Mouse (Mus musculus): ENCODE data around the gene Cox6b1. TPM values are rescaled to one million over a fixed set of nuclear protein-coding genes. Genes with fewer than 3 reads are reported as not detected.

Gene Cox6b1
- total RNA-seq (2021): 100 to 1,000 TPM; 736 to 789 TPM

GRCm38 (mm10) chr7:30625530-30626384 lies at the start of gene Cox6b1:
Gene Cox6b1, minus strand, starts transcription at chr7:30626151.
- intact Hi-C loops (cut with DNase I): no loop called here
- DNase-seq (ENCODE audit: extremely low spot score in 1 of 2, low spot score in 2 of 2): peak; percentile 83 to 93

- intact Hi-C loops (cut with DNase I): loop anchor here (10.0 kb wide), 1 partner anchor 193 kb away; the partner anchor contains the start of gene Ffar1
These were observed 45.5 kb upstream of the Cox6b1 start, which contains the start of gene Pmis2 for GRCm38 (mm10) chr7:30671480-30671879. Gene Pmis2, minus strand, starts transcription at chr7:30671605.

GRCm38 (mm10) chr7:30669229-30669628 lies 43.3 kb upstream of the Cox6b1 start:
- no peak for DNase-seq (ENCODE audit: extremely low spot score in 1 of 2, low spot score in 2 of 2)
- intact Hi-C loops (cut with DNase I): no loop called here

More at GRCm38 (mm10) chr7:30671480-30671879, 45.5 kb upstream of the Cox6b1 start, which contains the start of gene Pmis2:
- DNase-seq (ENCODE audit: extremely low spot score in 1 of 2, low spot score in 2 of 2): no peak

- intact Hi-C loops (cut with DNase I): no loop called here
- DNase-seq (ENCODE audit: extremely low spot score in 1 of 2, low spot score in 2 of 2): no peak
These were observed 39.4 kb upstream of the Cox6b1 start for GRCm38 (mm10) chr7:30665321-30665720.

- DNase-seq (ENCODE audit: extremely low spot score in 1 of 2, low spot score in 2 of 2): peak; percentile 92 to 93
- intact Hi-C loops (cut with DNase I): loop anchor here (5.0 kb wide), 1 partner anchor 63 kb away; the partner anchor contains the start of gene Tmem147
These were observed 38.7 kb upstream of the Cox6b1 start, which contains the start of gene Haus5 for GRCm38 (mm10) chr7:30664529-30665200. Gene Haus5, minus strand, starts transcription at chr7:30664994.

GRCm38 (mm10) chr7:30649591-30650540 lies 23.9 kb upstream of the Cox6b1 start, which contains the start of gene Rbm42:
Gene Rbm42, minus strand, starts transcription at chr7:30650317.
- intact Hi-C loops (cut with DNase I): no loop called here
- peak; percentile 99 for DNase-seq (ENCODE audit: extremely low spot score in 1 of 2, low spot score in 2 of 2)

DNA sequence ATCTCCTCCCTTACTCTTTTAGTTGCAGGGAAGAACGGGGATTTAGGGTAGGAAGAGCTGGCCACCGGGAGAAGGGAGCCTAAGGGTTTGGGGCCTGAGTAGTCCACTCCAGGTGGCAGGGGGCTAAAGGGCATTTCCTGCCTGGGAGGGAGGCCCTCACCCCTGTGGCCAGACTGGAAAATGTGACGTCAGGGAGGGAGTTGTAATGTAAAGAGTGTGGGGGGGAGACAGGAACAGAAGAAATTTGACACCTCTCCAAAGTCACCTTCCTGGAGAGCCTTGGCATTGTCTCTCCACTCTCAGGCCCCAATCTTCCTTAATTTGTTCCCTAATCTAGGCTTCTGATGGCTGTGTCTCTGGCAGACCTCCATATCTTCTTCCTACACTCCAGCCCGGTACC lies 13.1 kb upstream of the Cox6b1 start:
- intact Hi-C loops (cut with DNase I): no loop called here
- no peak for DNase-seq (ENCODE audit: extremely low spot score in 1 of 2, low spot score in 2 of 2)

- no peak for DNase-seq (ENCODE audit: extremely low spot score in 1 of 2, low spot score in 2 of 2)
- intact Hi-C loops (cut with DNase I): no loop called here
These were observed 10.4 kb upstream of the Cox6b1 start for GRCm38 (mm10) chr7:30636395-30636794.

- intact Hi-C loops (cut with DNase I): no loop called here
- no peak for DNase-seq (ENCODE audit: extremely low spot score in 1 of 2, low spot score in 2 of 2)
These were observed 9.8 kb upstream of the Cox6b1 start, which contains the start of gene Etv2 for GRCm38 (mm10) chr7:30635752-30636151. Gene Etv2, minus strand, starts transcription at chr7:30635852.

- DNase-seq (ENCODE audit: extremely low spot score in 1 of 2, low spot score in 2 of 2): peak in 1 of 2 experiments; percentile 78
- intact Hi-C loops (cut with DNase I): no loop called here
These were observed 8.7 kb upstream of the Cox6b1 start for GRCm38 (mm10) chr7:30634621-30635020.

DNA sequence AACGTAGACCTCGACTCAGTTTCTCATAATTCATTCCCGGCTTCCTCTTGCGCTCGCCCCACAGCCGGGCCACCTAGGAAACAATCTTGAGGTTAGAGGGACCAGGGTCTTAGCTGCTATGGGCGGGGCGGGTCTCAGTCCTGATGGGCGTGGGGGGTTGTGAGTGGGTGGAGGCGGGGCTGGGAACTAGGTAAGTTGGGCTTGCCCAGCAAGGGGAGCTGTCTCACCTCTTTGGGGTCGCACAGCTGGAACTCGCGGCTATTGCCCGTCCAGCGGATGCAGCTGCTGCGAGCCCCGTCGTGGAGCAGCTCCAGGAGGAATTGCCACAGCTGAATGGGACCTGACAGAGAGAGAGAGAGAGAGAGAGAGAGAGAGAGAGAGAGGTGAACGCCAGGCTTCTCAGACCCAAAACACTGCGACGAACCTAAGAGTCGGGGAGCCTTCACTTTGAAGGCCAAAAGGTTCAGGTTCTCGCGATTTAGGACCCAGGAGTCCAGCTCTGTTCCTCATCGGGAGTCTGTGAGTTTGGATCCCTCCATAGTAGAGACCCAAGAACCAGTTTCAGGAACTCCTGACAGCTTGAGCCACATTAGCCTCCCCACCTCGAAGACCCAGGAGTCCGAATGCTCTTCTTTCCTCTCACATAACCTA lies 7.9 kb upstream of the Cox6b1 start:
- intact Hi-C loops (cut with DNase I): no loop called here
- DNase-seq (ENCODE audit: extremely low spot score in 1 of 2, low spot score in 2 of 2): no peak

GRCm38 (mm10) chr7:30629013-30629412 lies 3.1 kb upstream of the Cox6b1 start:
- intact Hi-C loops (cut with DNase I): no loop called here
- DNase-seq (ENCODE audit: extremely low spot score in 1 of 2, low spot score in 2 of 2): no peak

GRCm38 (mm10) chr7:30626647-30627046 lies 696 bp upstream of the Cox6b1 start:
- intact Hi-C loops (cut with DNase I): no loop called here
- DNase-seq (ENCODE audit: extremely low spot score in 1 of 2, low spot score in 2 of 2): no peak

- intact Hi-C loops (cut with DNase I): no loop called here
- no peak for DNase-seq (ENCODE audit: extremely low spot score in 1 of 2, low spot score in 2 of 2)
These were observed 6.7 kb downstream of the Cox6b1 start for GRCm38 (mm10) chr7:30619202-30619601.

- DNase-seq (ENCODE audit: extremely low spot score in 1 of 2, low spot score in 2 of 2): no peak
- intact Hi-C loops (cut with DNase I): no loop called here
These were observed 7.3 kb downstream of the Cox6b1 start for GRCm38 (mm10) chr7:30618658-30619057.

- no peak for DNase-seq (ENCODE audit: extremely low spot score in 1 of 2, low spot score in 2 of 2)
- intact Hi-C loops (cut with DNase I): no loop called here
These were observed 10.7 kb downstream of the Cox6b1 start for GRCm38 (mm10) chr7:30615049-30615760.

DNA sequence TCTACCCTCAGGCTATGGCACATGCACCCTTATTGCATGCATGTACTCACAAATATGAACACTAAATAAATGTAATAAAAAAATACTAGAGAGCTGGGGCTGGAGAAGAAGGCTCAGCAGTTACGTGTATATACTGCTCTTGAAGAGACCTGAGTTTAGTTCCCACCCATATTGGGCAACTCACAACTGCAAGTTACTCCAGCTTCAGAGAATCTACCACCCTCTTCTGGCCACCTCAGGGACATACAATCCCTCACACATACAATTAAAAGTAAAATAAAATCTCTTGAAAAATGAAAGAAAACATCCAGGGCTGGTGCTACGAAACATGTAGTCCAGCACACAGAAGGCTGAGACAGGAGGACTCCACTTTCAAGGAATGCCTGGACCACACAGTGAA lies 11.5 kb downstream of the Cox6b1 start:
- intact Hi-C loops (cut with DNase I): no loop called here
- DNase-seq (ENCODE audit: extremely low spot score in 1 of 2, low spot score in 2 of 2): no peak
